Mouse (Mus musculus): Measurements from ENCODE around the gene Glmp. TPM values are rescaled to one million over a fixed set of nuclear protein-coding genes. Genes with fewer than 3 reads are reported as not detected.
A peak's percentile ranks its signal among the peaks of the same experiment; 100 is the strongest.
"Not testable (repeated sequence)": the region's sequence is repeated elsewhere in the genome, so short reads cannot be mapped to it uniquely, and the experiment has no call there.

The Glmp gene
- polyA plus RNA-seq (2016; fragmentation: Nextera tagmentation; extraction: Ambion mirVana) = 142 and 145 TPM in 2 replicates

- 2% methylated on average over 10 of the region's 10 CpGs for WGBS
- peak; percentile 70 for ATAC-seq (ENCODE audit: low FRiP score)
- Histone ChIP-seq H3K4me2 (replicated peaks) (peak within 1 kb of the TSS; percentile 78), H3K27ac (no peak within 1 kb of the TSS), H3K9me3 (replicated peaks) (no peaks in the 10 kb centered on the region), H3K36me3 (peaks cover 57% of the 10 kb centered on the region), H3K4me1 (peaks cover 12% of the 10 kb centered on the region), H3K4me3 (peak within 1 kb of the TSS; percentile 63), H3K27me3 (no peaks in the 10 kb centered on the region), H3K9ac (peak within 1 kb of the TSS; percentile 67)
Observed at GRCm38 (mm10) chr3:88324951-88325405, at the start of gene Glmp. Gene Glmp (plus strand): TSS chr3:88325023.

GRCm38 (mm10) chr3:88276121-88276520, 48.7 kb upstream of the Glmp start:
- WGBS = 90% methylated on average over 2 of the region's 2 CpGs
- no peak overlapping the region for H3K9ac ChIP-seq
- no peak overlapping the region for H3K4me2 ChIP-seq (replicated peaks)
- no peak overlapping the region for H3K4me3 ChIP-seq
- no peaks in the 10 kb centered on the region for H3K4me1 ChIP-seq
- no peaks in the 10 kb centered on the region for H3K36me3 ChIP-seq
- H3K27me3 ChIP-seq = no peaks in the 10 kb centered on the region
- no peaks in the 10 kb centered on the region for H3K9me3 ChIP-seq (replicated peaks)
- H3K27ac ChIP-seq = no peak overlapping the region
- no peak for ATAC-seq (ENCODE audit: low FRiP score)

- Histone ChIP-seq H3K9me3 (replicated peaks) (no peaks in the 10 kb centered on the region), H3K27me3 (no peaks in the 10 kb centered on the region), H3K4me2 (replicated peaks) (no peak overlapping the region), H3K4me1 (no peaks in the 10 kb centered on the region), H3K4me3 (no peak overlapping the region), H3K27ac (no peak overlapping the region), H3K9ac (no peak overlapping the region), H3K36me3 (no peaks in the 10 kb centered on the region)
- ATAC-seq (ENCODE audit: low FRiP score) = no peak
- 42% methylated on average over 7 of the region's 7 CpGs for whole genome bisulfite sequencing
Observed at GRCm38 (mm10) chr3:88276529-88277143, 48.2 kb upstream of the Glmp start.

GRCm38 (mm10) chr3:88280035-88280434, 44.8 kb upstream of the Glmp start:
- H3K4me3 ChIP-seq = no peak overlapping the region
- WGBS = 84% methylated on average over 2 of the region's 2 CpGs
- H3K9ac ChIP-seq = no peak overlapping the region
- H3K9me3 ChIP-seq (replicated peaks) = no peaks in the 10 kb centered on the region
- ATAC-seq (ENCODE audit: low FRiP score) = no peak
- no peaks in the 10 kb centered on the region for H3K36me3 ChIP-seq
- H3K27ac ChIP-seq = no peak overlapping the region
- no peaks in the 10 kb centered on the region for H3K27me3 ChIP-seq
- H3K4me2 ChIP-seq (replicated peaks) = no peak overlapping the region
- H3K4me1 ChIP-seq = no peaks in the 10 kb centered on the region

- not testable (repeated sequence) for H3K9ac ChIP-seq; H3K4me2 ChIP-seq (replicated peaks); H3K27ac ChIP-seq; H3K27me3 ChIP-seq; H3K4me3 ChIP-seq; H3K9me3 ChIP-seq (replicated peaks); H3K36me3 ChIP-seq; ATAC-seq (ENCODE audit: low FRiP score); H3K4me1 ChIP-seq
- WGBS = 67% methylated on average over 11 of the region's 11 CpGs
Observed at GRCm38 (mm10) chr3:88281141-88281916, 43.5 kb upstream of the Glmp start.

GRCm38 (mm10) chr3:88284815-88285564, 39.8 kb upstream of the Glmp start:
- H3K36me3 ChIP-seq; H3K27ac ChIP-seq; H3K4me2 ChIP-seq (replicated peaks); ATAC-seq (ENCODE audit: low FRiP score); H3K9me3 ChIP-seq (replicated peaks); H3K4me3 ChIP-seq; H3K4me1 ChIP-seq; H3K9ac ChIP-seq; H3K27me3 ChIP-seq: not testable (repeated sequence)
- WGBS = 98% methylated on average over 14 of the region's 14 CpGs

GRCm38 (mm10) chr3:88285565-88285895, 39.3 kb upstream of the Glmp start:
- not testable (repeated sequence) for ATAC-seq (ENCODE audit: low FRiP score); H3K4me2 ChIP-seq (replicated peaks); H3K4me1 ChIP-seq; H3K4me3 ChIP-seq; H3K27ac ChIP-seq; H3K36me3 ChIP-seq; H3K9ac ChIP-seq; H3K9me3 ChIP-seq (replicated peaks); H3K27me3 ChIP-seq
- no CpG with 5 or more reads among the region's 2 CpGs for WGBS

GRCm38 (mm10) chr3:88287110-88287509, 37.7 kb upstream of the Glmp start, which contains the start of gene Gm38392:
Gene Gm38392 (minus strand): TSS chr3:88287210.
- ATAC-seq (ENCODE audit: low FRiP score) = no peak
- WGBS = 97% methylated on average over 4 of the region's 4 CpGs
- Histone ChIP-seq H3K27ac (no peak within 1 kb of the TSS), H3K9me3 (replicated peaks) (no peaks in the 10 kb centered on the region), H3K4me1 (no peaks in the 10 kb centered on the region), H3K36me3 (no peaks in the 10 kb centered on the region), H3K4me2 (replicated peaks) (no peak within 1 kb of the TSS), H3K9ac (no peak within 1 kb of the TSS), H3K4me3 (no peak within 1 kb of the TSS), H3K27me3 (no peaks in the 10 kb centered on the region)

- H3K4me3 ChIP-seq; H3K27ac ChIP-seq; H3K9ac ChIP-seq; H3K4me2 ChIP-seq (replicated peaks); H3K4me1 ChIP-seq; H3K9me3 ChIP-seq (replicated peaks); ATAC-seq (ENCODE audit: low FRiP score); H3K36me3 ChIP-seq; H3K27me3 ChIP-seq: not testable (repeated sequence)
- 86% methylated on average over 10 of the region's 10 CpGs for WGBS
Observed at GRCm38 (mm10) chr3:88288133-88288713, 36.6 kb upstream of the Glmp start.

- Histone ChIP-seq H3K4me1 (peaks cover 6% of the 10 kb centered on the region), H3K27me3 (no peaks in the 10 kb centered on the region), H3K9ac (no peak overlapping the region), H3K9me3 (replicated peaks) (no peaks in the 10 kb centered on the region), H3K27ac (no peak overlapping the region), H3K4me3 (no peak overlapping the region), H3K36me3 (no peaks in the 10 kb centered on the region), H3K4me2 (replicated peaks) (no peak overlapping the region)
- no peak for ATAC-seq (ENCODE audit: low FRiP score)
- whole genome bisulfite sequencing = 50% methylated on average over 4 of the region's 4 CpGs
Observed at GRCm38 (mm10) chr3:88291970-88292369, 32.9 kb upstream of the Glmp start.

GRCm38 (mm10) chr3:88295272-88295671, 29.6 kb upstream of the Glmp start:
- H3K4me3 ChIP-seq = peak overlapping the region; percentile 83; the same call in 1 of the 2 replicates
- H3K36me3 ChIP-seq; H3K9me3 ChIP-seq (replicated peaks); H3K27me3 ChIP-seq; ATAC-seq (ENCODE audit: low FRiP score); H3K27ac ChIP-seq: not testable (repeated sequence)
- peak overlapping the region; percentile 59 for H3K4me2 ChIP-seq (replicated peaks)
- WGBS = 67% methylated on average over 1 of the region's 1 CpGs
- H3K4me1 ChIP-seq = peaks cover 16% of the 10 kb centered on the region
- H3K9ac ChIP-seq = peak overlapping the region; percentile 27; the same call in 1 of the 2 replicates

- Histone ChIP-seq H3K9me3 (replicated peaks) (no peaks in the 10 kb centered on the region), H3K4me3 (peak overlapping the region; percentile 83), H3K36me3 (peaks cover 17% of the 10 kb centered on the region), H3K4me1 (peaks cover 16% of the 10 kb centered on the region), H3K27ac (peak overlapping the region; percentile 87), H3K9ac (peak overlapping the region; percentile 59), H3K27me3 (no peaks in the 10 kb centered on the region), H3K4me2 (replicated peaks) (peak overlapping the region; percentile 59)
- WGBS = 1% methylated on average over 12 of the region's 12 CpGs
- peak; percentile 39 for ATAC-seq (ENCODE audit: low FRiP score)
Observed at GRCm38 (mm10) chr3:88296110-88296560, 28.7 kb upstream of the Glmp start.
